Mouse (Mus musculus) neutrophil, adult 5-6 weeks (primary cell): ENCODE data around the gene Gm1527. TPM values are rescaled to one million over a fixed set of nuclear protein-coding genes. Genes with fewer than 3 reads are reported as not detected.
"Not testable (repeated sequence)": the region's sequence is repeated elsewhere in the genome, so short reads cannot be mapped to it uniquely, and the experiment has no call there.

Source experiments
- ATAC-seq: fragments of 151-379, 151-347 bp; 2 replicates; pipeline ENCODE4 v1.8.0; 2017; ENCODE audit warnings: mild to moderate bottlenecking, moderate TSS enrichment; ENCODE audit not compliant: insufficient number of reproducible peaks, poor library complexity, low FRiP score, severe bottlenecking; ENCODE audit errors: extremely low read depth
- total RNA-seq: library from RNA; stranded (forward); fragments of 200-1000 nt; gene quantifications from 2 replicates; pipeline ENCODE4 v1.2.3, GENCODE M21; 2017

Gm1527 gene
- total RNA-seq = not detected in 2 replicates

- no peak for ATAC-seq
Observed at GRCm38 (mm10) chr3:28892317-28892716, at the start of gene Gm1527. Gene Gm1527, plus strand, starts transcription at chr3:28892617.

GRCm38 (mm10) chr3:28843231-28843630, 49.2 kb upstream of the Gm1527 start:
- ATAC-seq = no peak

- no peak for ATAC-seq
Observed at GRCm38 (mm10) chr3:28847115-28847514, 45.3 kb upstream of the Gm1527 start.

GRCm38 (mm10) chr3:28852174-28852573, 40.2 kb upstream of the Gm1527 start:
- not testable (repeated sequence) for ATAC-seq

GRCm38 (mm10) chr3:28859630-28860392, 32.6 kb upstream of the Gm1527 start:
- ATAC-seq = not testable (repeated sequence)

- not testable (repeated sequence) for ATAC-seq
Observed at GRCm38 (mm10) chr3:28896966-28897365, 4.5 kb downstream of the Gm1527 start.

GRCm38 (mm10) chr3:28965931-28966330, 73.5 kb downstream of the Gm1527 start:
- ATAC-seq = no peak

- no peak for ATAC-seq
Observed at GRCm38 (mm10) chr3:28968851-28969250, 76.4 kb downstream of the Gm1527 start.

Other genes with a start within 250 kb of the Gm1527 start
- gene Slc2a2, start 194.7 kb upstream of the Gm1527 start, total RNA-seq = not detected in 2 replicates
- gene Eif5a2, start 111.3 kb upstream of the Gm1527 start, total RNA-seq = 3.7 and 4.2 TPM in 2 replicates
- 76.9 and 79.0 TPM in 2 replicates for gene Rpl22l1, start 87.2 kb upstream of the Gm1527 start, total RNA-seq
- not detected in 2 replicates for gene Egfem1, start 189.4 kb downstream of the Gm1527 start, total RNA-seq